Mouse (Mus musculus): ENCODE data around the gene Klk1b1. TPM values are rescaled to one million over a fixed set of nuclear protein-coding genes. Genes with fewer than 3 reads are reported as not detected.

The Klk1b1 gene
- not detected in 2 replicates for polyA plus RNA-seq (2014; fragmentation: Nextera tagmentation; extraction: Ambion mirVana)

DNA sequence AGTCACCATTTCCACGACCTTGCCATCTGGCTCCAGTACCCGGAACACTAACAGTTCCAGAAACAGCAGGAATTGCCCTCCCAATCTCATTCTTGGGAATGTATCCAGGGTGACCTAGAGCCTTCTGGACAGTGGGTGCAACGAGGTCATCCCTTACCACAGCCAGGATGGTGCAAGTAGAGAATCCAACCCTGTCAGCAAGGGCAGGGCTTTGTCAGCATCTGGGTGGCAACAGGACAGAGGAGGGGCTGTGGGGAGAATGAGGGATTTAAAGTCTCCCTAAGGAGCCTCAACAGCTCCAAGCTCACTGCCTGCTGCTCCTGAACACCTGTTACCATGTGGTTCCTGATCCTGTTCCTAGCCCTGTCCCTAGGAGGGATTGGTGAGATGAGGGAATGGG, at the start of gene Klk1b1:
Klk1b1 (plus strand) TSS at position 301 of the 400 bp plus-strand sequence.
- Histone ChIP-seq H3K9me3 (ENCODE audit: control insufficient read depth, low read length) (no peaks in the 10 kb centered on the region), H3K9ac (ENCODE audit: low read depth, low read length) (no peak within 1 kb of the TSS), H3K27ac (ENCODE audit: low read depth, low read length) (no peak within 1 kb of the TSS), H3K27me3 (ENCODE audit: control insufficient read depth, insufficient read depth, low read length) (no peaks in the 10 kb centered on the region), H3K4me1 (replicated peaks; ENCODE audit: control insufficient read depth, insufficient read depth, low read length) (no peaks in the 10 kb centered on the region), H3K4me3 (ENCODE audit: low read depth, low read length) (no peak within 1 kb of the TSS), H3K36me3 (ENCODE audit: control insufficient read depth, insufficient read depth, low read length) (no peaks in the 10 kb centered on the region), H3K4me2 (replicated peaks; ENCODE audit: low read depth, low read length) (no peak within 1 kb of the TSS)
- no peak for DNase-seq (ENCODE audit: low spot score)
- ATAC-seq (ENCODE audit: low FRiP score), result no peak
- WGBS, result 65% methylated on average over 3 of the region's 3 CpGs

DNA sequence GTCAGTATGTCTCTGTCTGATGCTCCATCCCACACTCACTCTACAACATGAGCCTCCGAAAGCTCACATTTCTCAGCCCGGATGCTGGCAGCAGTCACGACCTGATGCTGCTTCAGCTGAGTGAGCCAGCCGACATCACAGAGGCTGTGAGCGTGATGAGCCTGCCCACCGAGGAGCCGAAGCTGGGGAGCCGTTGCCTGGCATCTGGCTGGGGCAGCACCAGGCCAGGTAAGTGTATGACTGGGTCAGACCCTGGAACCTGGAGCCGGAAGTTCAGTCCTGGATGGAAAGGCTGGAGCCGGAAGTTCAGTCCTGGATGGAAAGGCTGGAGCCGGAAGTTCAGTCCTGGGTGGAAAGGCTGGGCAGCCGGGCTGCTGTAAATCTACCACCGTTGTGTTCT, 48.1 kb upstream of the Klk1b1 start:
- no peak for ATAC-seq (ENCODE audit: low FRiP score)
- Histone ChIP-seq H3K27me3 (ENCODE audit: control insufficient read depth, insufficient read depth, low read length) (no peaks in the 10 kb centered on the region), H3K4me2 (replicated peaks; ENCODE audit: low read depth, low read length) (no peak overlapping the region)

GRCm38 (mm10) chr7:43918871-43919270, 47.7 kb upstream of the Klk1b1 start:
- 80% methylated on average over 8 of the region's 8 CpGs for WGBS
- Histone ChIP-seq H3K27me3 (ENCODE audit: control insufficient read depth, insufficient read depth, low read length) (no peaks in the 10 kb centered on the region), H3K36me3 (ENCODE audit: control insufficient read depth, insufficient read depth, low read length) (no peaks in the 10 kb centered on the region), H3K4me3 (ENCODE audit: low read depth, low read length) (no peak overlapping the region), H3K9me3 (ENCODE audit: control insufficient read depth, low read length) (no peaks in the 10 kb centered on the region), H3K4me2 (replicated peaks; ENCODE audit: low read depth, low read length) (no peak overlapping the region), H3K4me1 (replicated peaks; ENCODE audit: control insufficient read depth, insufficient read depth, low read length) (no peaks in the 10 kb centered on the region), H3K27ac (ENCODE audit: low read depth, low read length) (no peak overlapping the region), H3K9ac (ENCODE audit: low read depth, low read length) (no peak overlapping the region)
- DNase-seq (ENCODE audit: low spot score), result no peak
- ATAC-seq (ENCODE audit: low FRiP score), result no peak

More for the DNA sequence above, 48.1 kb upstream of the Klk1b1 start:
- Histone ChIP-seq H3K4me1 (replicated peaks; ENCODE audit: control insufficient read depth, insufficient read depth, low read length) (no peaks in the 10 kb centered on the region), H3K9ac (ENCODE audit: low read depth, low read length) (no peak overlapping the region), H3K36me3 (ENCODE audit: control insufficient read depth, insufficient read depth, low read length) (no peaks in the 10 kb centered on the region), H3K9me3 (ENCODE audit: control insufficient read depth, low read length) (no peaks in the 10 kb centered on the region), H3K4me3 (ENCODE audit: low read depth, low read length) (no peak overlapping the region), H3K27ac (ENCODE audit: low read depth, low read length) (no peak overlapping the region)
- no peak for DNase-seq (ENCODE audit: low spot score)
- 88% methylated on average over 13 of the region's 13 CpGs for WGBS

DNA sequence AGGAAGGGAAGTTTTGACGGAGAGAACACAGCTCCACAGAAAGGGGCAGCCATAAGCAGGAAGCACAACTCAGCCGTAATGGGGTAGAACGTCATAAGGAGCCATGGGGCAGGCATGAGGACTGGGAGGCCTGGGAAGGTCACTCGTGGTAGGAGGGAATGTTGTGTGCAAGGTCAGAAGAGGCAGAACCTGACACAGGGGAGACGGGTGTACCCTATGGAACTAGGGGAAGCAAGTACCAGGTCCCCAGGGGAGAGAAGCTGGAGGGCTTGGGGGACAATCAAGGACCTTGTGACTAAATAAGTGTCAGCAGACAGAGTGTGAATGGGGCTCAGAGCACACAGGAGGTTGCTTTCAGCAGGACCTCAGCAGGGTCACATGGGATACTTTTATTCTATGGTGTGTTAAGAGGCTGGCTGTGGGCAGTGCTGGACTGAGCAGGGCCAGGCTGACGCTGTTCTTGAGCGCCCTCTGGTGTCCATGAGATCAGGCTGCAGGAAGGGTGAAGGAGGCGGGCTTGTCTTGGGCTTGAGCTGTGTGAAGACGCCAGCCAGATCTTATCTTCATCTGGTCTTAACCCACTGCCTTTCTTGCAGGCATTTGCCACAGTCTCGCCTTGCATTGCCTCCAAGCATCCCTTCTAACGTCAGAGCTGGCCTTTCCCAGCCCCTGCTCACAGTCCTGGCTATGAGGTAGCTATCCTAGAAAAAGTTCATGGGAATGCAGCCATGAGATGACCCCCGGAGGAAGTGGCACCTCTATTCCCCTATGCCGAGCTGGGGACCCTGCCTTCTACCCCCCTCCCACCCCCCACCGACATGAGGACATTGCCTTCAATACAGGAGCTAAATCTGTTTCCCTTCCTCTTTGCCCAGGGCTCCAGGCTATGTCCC, 46.7 kb upstream of the Klk1b1 start:
- 31% methylated on average over 14 of the region's 14 CpGs for WGBS
- H3K9me3 ChIP-seq (ENCODE audit: control insufficient read depth, low read length), result no peaks in the 10 kb centered on the region
- peak; percentile 90 for ATAC-seq (ENCODE audit: low FRiP score)

GRCm38 (mm10) chr7:43920582-43920981, 46.0 kb upstream of the Klk1b1 start:
- ATAC-seq (ENCODE audit: low FRiP score) (no peak), DNase-seq (ENCODE audit: low spot score) (no peak)
- Histone ChIP-seq H3K36me3 (ENCODE audit: control insufficient read depth, insufficient read depth, low read length) (no peaks in the 10 kb centered on the region), H3K4me2 (replicated peaks; ENCODE audit: low read depth, low read length) (no peak overlapping the region), H3K27ac (ENCODE audit: low read depth, low read length) (no peak overlapping the region), H3K27me3 (ENCODE audit: control insufficient read depth, insufficient read depth, low read length) (no peaks in the 10 kb centered on the region), H3K4me1 (replicated peaks; ENCODE audit: control insufficient read depth, insufficient read depth, low read length) (no peaks in the 10 kb centered on the region), H3K9me3 (ENCODE audit: control insufficient read depth, low read length) (no peaks in the 10 kb centered on the region), H3K9ac (ENCODE audit: low read depth, low read length) (no peak overlapping the region), H3K4me3 (ENCODE audit: low read depth, low read length) (no peak overlapping the region)
- WGBS, result 96% methylated on average over 3 of the region's 3 CpGs

More for the DNA sequence above, 46.7 kb upstream of the Klk1b1 start:
- DNase-seq (ENCODE audit: low spot score), result peak; percentile 82
- H3K4me2 ChIP-seq (replicated peaks; ENCODE audit: low read depth, low read length), result no peak overlapping the region
- H3K4me3 ChIP-seq (ENCODE audit: low read depth, low read length), result no peak overlapping the region
- no peaks in the 10 kb centered on the region for H3K4me1 ChIP-seq (replicated peaks; ENCODE audit: control insufficient read depth, insufficient read depth, low read length)
- H3K36me3 ChIP-seq (ENCODE audit: control insufficient read depth, insufficient read depth, low read length), result no peaks in the 10 kb centered on the region
- no peaks in the 10 kb centered on the region for H3K27me3 ChIP-seq (ENCODE audit: control insufficient read depth, insufficient read depth, low read length)
- H3K27ac ChIP-seq (ENCODE audit: low read depth, low read length), result no peak overlapping the region
- no peak overlapping the region for H3K9ac ChIP-seq (ENCODE audit: low read depth, low read length)

- Histone ChIP-seq H3K9ac (ENCODE audit: low read depth, low read length) (no peak overlapping the region), H3K36me3 (ENCODE audit: control insufficient read depth, insufficient read depth, low read length) (no peaks in the 10 kb centered on the region), H3K27me3 (ENCODE audit: control insufficient read depth, insufficient read depth, low read length) (no peaks in the 10 kb centered on the region), H3K4me2 (replicated peaks; ENCODE audit: low read depth, low read length) (no peak overlapping the region), H3K27ac (ENCODE audit: low read depth, low read length) (no peak overlapping the region), H3K4me1 (replicated peaks; ENCODE audit: control insufficient read depth, insufficient read depth, low read length) (no peaks in the 10 kb centered on the region), H3K9me3 (ENCODE audit: control insufficient read depth, low read length) (no peaks in the 10 kb centered on the region), H3K4me3 (ENCODE audit: low read depth, low read length) (no peak overlapping the region)
- ATAC-seq (ENCODE audit: low FRiP score) (no peak), DNase-seq (ENCODE audit: low spot score) (no peak)
- 85% methylated on average over 6 of the region's 6 CpGs for WGBS
These were observed 45.5 kb upstream of the Klk1b1 start for GRCm38 (mm10) chr7:43921087-43921486.

- Histone ChIP-seq H3K4me2 (replicated peaks; ENCODE audit: low read depth, low read length) (no peak overlapping the region), H3K9me3 (ENCODE audit: control insufficient read depth, low read length) (no peaks in the 10 kb centered on the region), H3K9ac (ENCODE audit: low read depth, low read length) (no peak overlapping the region), H3K36me3 (ENCODE audit: control insufficient read depth, insufficient read depth, low read length) (no peaks in the 10 kb centered on the region), H3K4me1 (replicated peaks; ENCODE audit: control insufficient read depth, insufficient read depth, low read length) (no peaks in the 10 kb centered on the region), H3K27ac (ENCODE audit: low read depth, low read length) (no peak overlapping the region), H3K27me3 (ENCODE audit: control insufficient read depth, insufficient read depth, low read length) (no peaks in the 10 kb centered on the region), H3K4me3 (ENCODE audit: low read depth, low read length) (no peak overlapping the region)
- ATAC-seq (ENCODE audit: low FRiP score), result no peak
- DNase-seq (ENCODE audit: low spot score), result no peak
- WGBS, result 95% methylated on average over 2 of the region's 2 CpGs
These were observed 44.6 kb upstream of the Klk1b1 start for GRCm38 (mm10) chr7:43921941-43922340.

DNA sequence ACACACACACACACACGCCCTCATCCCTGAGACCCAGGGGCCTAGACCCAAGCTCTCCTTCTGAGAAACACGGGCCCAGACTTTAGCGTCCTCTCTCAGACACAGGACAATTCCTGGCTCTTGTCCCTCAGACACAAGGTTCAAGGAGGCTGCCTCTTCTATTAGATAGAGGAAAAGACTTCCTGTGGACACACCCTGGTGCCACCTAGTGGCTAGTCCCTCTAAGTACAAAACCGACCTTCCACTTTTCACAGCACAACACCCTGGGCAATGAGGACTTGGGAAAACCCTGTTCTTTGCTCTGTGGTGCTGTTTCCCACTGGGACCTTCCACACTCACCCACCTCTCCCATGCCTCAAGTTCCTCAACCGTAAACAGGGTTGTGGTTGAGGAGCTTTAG, 40.6 kb upstream of the Klk1b1 start:
- no peak overlapping the region for H3K4me3 ChIP-seq (ENCODE audit: low read depth, low read length)
- H3K27me3 ChIP-seq (ENCODE audit: control insufficient read depth, insufficient read depth, low read length), result no peaks in the 10 kb centered on the region
- H3K4me1 ChIP-seq (replicated peaks; ENCODE audit: control insufficient read depth, insufficient read depth, low read length), result no peaks in the 10 kb centered on the region
- no peaks in the 10 kb centered on the region for H3K9me3 ChIP-seq (ENCODE audit: control insufficient read depth, low read length)
- no peak overlapping the region for H3K27ac ChIP-seq (ENCODE audit: low read depth, low read length)
- H3K4me2 ChIP-seq (replicated peaks; ENCODE audit: low read depth, low read length), result no peak overlapping the region
- ATAC-seq (ENCODE audit: low FRiP score) (no peak), DNase-seq (ENCODE audit: low spot score) (peak; percentile 42)
- WGBS, result 69% methylated on average over 5 of the region's 5 CpGs
- no peaks in the 10 kb centered on the region for H3K36me3 ChIP-seq (ENCODE audit: control insufficient read depth, insufficient read depth, low read length)
- no peak overlapping the region for H3K9ac ChIP-seq (ENCODE audit: low read depth, low read length)

GRCm38 (mm10) chr7:43928521-43928920, 38.0 kb upstream of the Klk1b1 start:
- no peak overlapping the region for H3K27ac ChIP-seq (ENCODE audit: low read depth, low read length)

More at GRCm38 (mm10) chr7:43928521-43928920, 38.0 kb upstream of the Klk1b1 start:
- ATAC-seq (ENCODE audit: low FRiP score), result no peak
- no peak overlapping the region for H3K9ac ChIP-seq (ENCODE audit: low read depth, low read length)
- H3K36me3 ChIP-seq (ENCODE audit: control insufficient read depth, insufficient read depth, low read length), result no peaks in the 10 kb centered on the region
- no peaks in the 10 kb centered on the region for H3K27me3 ChIP-seq (ENCODE audit: control insufficient read depth, insufficient read depth, low read length)
- H3K4me2 ChIP-seq (replicated peaks; ENCODE audit: low read depth, low read length), result no peak overlapping the region
- WGBS, result 43% methylated on average over 4 of the region's 4 CpGs
- peak; percentile 32 for DNase-seq (ENCODE audit: low spot score)
- H3K4me3 ChIP-seq (ENCODE audit: low read depth, low read length), result no peak overlapping the region
- H3K9me3 ChIP-seq (ENCODE audit: control insufficient read depth, low read length), result no peaks in the 10 kb centered on the region
- H3K4me1 ChIP-seq (replicated peaks; ENCODE audit: control insufficient read depth, insufficient read depth, low read length), result no peaks in the 10 kb centered on the region
